Mouse (Mus musculus) ES-E14 (cell line): ENCODE data around the gene H2-T23.

Experiments
- CHD2 ChIP-seq: IDR thresholded peaks from 2 replicates; pipeline ENCODE4 v1.6.1; 2014; ENCODE audit warnings: mild to moderate bottlenecking, low read depth, low read length, inconsistent platforms
- ZC3H11A ChIP-seq: IDR thresholded peaks from 2 replicates; pipeline ENCODE4 v1.6.1; 2012; ENCODE audit warnings: low read depth, mild to moderate bottlenecking, inconsistent platforms, low read length, borderline replicate concordance

- TF ChIP-seq CHD2 (no peak), ZC3H11A (no peak)
Measured at GRCm38 (mm10) chr17:36021309-36021708, 11.3 kb downstream of the H2-T23 start.
